Mouse (Mus musculus) layer of hippocampus, adult 18-20 months (tissue): Measurements from ENCODE around the gene Tmem130. TPM values are rescaled to one million over a fixed set of nuclear protein-coding genes. Genes with fewer than 3 reads are reported as not detected.

Experiments
- DNase-seq, 2 experiments: peaks; one replicate each; pipeline ENCODE4 v3.0.0; 2022; ENCODE audit warnings: low spot score in 2 of 2
- total RNA-seq, 2 experiments: library from RNA; stranded (reverse); gene quantifications; 2 replicates each; pipeline ENCODE4 v1.2.3; 2021

Gene Tmem130
- total RNA-seq, 2 experiments from 2014 or later = 138 to 156 TPM

DNA sequence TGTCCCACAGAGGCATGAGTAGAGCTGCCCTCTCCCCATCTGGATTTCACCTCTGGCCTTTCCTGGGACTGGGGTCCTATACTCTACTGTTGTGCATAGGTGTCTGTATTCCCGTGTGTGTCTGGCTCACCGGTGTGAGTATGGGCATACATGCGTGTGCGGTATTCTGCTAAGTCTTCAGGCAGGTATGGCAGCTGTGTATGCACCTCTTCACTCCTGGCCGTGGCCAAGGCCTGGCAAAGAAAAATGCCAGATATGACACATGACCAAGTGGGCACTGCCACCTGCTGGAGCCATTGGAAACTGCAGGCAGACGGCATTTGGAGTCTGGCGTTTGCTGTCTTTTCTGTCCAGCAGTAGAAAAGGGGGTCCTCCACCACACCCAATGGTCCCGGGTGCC is 26.7 kb downstream of the Tmem130 start:
- DNase-seq = peak; percentile 56 to 84

DNA sequence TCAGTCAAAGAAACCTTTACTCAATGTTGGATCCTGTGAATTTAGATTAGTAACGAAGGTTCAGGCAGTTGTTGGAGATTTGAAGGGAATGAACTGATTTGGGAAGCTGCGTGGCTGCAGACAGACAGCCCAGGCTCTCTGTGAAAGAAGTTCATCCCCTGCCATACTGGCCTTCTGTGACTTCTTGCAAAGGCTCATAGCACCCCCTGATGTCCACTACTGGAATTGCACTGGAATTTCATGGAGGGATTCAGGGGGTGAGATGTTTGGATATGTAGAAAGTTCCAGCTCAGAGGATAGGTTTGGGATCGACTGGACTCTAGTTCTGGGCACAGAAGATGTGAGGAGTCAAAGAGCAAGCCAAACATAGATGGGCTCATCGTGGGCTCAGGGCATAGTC is 27.7 kb downstream of the Tmem130 start:
- DNase-seq = peak; percentile 59 to 79

DNA sequence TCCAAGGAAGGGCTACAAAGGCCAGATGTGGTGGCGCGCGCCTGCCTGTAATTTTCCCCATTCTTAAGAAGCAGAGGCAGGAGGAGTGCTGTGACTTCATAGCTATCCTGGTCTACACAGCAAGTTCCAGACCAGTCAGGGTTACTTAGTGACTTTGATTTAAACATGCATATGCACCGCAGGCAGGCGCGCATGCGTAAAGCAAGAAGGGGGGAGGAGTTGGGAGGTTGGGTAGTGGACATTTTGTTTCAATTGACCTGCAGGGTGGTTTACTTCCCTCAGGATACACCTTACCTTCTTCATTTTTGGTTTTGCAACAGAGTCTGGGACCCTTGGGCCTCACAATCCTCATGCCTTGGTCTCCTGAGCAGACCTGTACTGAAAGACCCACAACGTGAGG is 32.4 kb downstream of the Tmem130 start:
- no peak for DNase-seq

DNA sequence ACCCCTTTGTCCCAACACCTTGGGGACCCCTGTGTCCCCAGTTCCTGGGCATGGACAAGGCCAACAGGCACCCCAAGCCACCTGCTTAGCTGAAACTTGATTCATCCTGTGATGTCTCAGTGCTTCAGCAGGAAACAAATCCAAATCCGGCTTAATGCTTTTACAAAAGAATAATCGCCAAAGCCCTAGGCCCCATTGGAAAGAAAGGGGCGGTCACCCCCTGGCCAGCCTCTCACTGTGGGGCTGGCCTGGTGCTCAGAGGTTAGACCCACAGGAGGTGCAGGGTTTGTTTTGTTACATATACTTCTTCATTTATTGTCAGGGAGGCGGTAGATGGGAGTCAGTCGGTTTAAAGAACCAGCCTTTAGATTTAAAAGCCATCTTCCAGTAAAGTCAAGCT is 33.4 kb downstream of the Tmem130 start:
- no peak for DNase-seq

DNA sequence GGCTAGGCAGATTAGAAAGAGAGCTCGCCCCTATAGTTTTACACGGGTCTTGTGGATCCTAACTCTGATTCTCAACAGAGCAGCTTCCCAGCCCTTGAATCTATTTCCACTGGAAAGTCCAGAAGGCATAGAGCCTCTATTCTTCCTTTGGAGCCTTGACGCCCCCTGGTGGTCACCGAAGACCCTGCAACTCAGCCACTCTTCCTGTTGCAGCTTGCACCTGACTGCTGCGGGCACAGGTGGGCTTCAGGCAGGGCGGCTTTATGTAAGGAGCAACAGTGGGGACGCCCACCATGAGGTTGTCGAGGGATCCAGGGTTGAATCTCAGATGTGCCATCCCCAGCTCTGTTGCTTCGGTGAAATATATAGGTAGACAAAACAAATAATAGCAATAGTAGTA is 34.5 kb downstream of the Tmem130 start:
- DNase-seq = peak; percentile 58 to 83

DNA sequence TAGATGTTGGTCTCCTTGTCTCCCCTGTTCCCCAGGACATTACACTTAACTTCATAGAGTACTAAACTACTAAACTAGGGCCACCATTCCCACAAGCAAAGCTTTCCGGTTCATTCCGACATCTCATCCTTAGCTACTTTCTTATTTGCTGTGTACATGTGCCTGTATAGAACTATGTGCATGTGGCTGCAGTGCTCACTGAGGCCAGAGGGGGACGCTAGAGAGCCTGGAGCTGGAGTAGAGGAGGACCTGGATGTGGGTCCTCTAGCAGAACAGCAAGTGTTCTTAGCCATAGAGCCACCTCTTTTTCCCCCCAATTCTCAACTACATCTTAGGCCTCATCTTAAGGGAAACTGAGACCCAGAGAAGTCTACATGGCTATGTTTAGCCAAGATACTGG is 36.1 kb downstream of the Tmem130 start:
- DNase-seq = no peak

DNA sequence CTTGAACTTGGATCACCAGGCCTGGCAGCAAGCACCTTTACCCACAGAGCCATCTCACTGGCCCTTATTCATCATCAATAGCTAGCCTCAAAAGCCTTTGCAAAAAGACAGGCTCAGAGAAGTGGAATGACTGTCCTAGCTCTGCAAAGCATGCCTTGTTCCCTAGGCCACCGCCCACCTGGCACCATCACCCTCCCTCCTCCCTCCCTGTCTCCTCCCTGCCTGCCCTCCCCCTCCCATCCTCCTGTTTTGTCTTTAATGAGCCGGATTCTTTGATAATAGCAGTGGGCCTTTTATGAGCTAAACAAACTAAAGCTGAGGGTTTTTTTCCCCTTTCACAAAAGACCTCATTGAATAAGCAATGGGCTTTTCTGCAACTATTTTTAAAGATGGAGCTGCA is 36.7 kb downstream of the Tmem130 start:
- no peak for DNase-seq

DNA sequence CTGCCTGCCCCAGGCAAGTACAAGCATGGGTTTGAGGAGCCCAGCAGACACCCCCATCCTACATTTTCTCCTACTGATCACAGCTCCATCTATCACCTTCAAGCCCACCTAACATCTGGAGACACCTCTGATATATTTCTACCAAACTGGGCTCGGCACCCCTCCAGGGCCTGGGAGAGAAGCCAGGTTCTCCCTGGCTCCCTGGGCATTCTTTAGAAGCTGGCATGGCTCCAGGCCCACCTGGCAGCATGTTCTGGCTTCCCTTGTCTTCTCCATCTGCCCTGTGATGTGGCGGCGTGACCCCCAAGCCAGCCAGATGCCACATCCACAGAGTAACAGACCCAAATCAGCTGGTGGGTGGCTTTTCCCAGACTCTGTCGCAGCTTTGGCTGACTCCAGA is 41.3 kb downstream of the Tmem130 start:
- no peak for DNase-seq

DNA sequence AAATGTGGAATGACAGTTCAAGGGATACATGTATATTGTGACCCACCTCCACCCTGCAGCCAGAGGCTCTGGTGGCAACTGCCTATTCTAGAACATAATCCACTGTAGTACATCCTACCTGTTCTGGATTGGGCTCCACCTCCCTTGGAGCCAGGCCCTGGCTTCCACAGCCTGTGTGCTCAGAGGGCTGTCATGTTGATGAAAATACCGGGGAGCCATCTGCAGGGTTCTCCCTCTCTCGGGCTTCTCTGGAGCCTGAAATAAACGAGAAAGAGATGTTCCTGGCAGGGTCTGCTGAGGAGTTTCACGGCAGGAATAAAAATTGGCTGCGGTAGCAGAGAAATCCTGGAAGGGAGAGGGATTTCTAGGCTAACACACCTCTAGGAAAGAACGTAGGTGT is 41.8 kb downstream of the Tmem130 start:
- peak in 1 of 2 experiments; percentile 57 for DNase-seq

DNA sequence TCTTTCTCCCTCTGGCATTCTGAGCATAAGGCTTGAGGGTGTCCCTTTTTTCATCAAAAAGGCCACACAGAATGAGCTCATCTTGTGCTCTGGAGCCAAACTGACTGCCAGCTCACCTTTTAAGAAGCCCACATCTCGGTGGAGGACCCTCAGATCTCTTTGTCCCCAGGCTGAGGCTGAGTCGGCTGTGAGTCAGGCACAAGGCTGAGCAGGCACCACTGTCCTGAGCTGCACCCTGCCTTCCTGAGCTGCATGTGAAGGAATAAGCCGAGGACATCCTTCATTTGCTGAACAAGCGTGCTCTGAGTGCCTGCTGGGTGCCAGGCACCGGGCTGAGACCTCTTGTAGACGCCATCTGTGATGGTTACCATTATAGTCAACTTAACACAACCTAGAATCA is 44.4 kb downstream of the Tmem130 start:
- no peak for DNase-seq

DNA sequence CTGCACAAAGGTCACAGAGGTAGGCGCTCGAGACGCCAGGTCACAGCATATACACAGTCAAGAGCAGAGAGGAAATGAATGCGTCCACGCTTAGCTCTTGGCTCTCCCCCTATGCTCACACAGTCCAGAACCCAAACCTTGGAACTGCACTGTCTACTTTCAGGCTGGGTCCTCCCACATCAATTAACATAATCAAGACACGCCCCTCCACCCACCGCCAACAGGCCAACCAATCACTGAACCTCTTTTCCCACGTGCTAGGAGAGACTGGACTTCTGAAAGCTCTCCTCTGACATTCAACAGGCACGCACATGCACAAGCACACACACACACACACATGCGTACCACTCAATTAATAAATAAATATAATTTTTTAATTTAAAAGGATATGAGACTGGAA is 48.2 kb downstream of the Tmem130 start:
- DNase-seq = no peak

DNA sequence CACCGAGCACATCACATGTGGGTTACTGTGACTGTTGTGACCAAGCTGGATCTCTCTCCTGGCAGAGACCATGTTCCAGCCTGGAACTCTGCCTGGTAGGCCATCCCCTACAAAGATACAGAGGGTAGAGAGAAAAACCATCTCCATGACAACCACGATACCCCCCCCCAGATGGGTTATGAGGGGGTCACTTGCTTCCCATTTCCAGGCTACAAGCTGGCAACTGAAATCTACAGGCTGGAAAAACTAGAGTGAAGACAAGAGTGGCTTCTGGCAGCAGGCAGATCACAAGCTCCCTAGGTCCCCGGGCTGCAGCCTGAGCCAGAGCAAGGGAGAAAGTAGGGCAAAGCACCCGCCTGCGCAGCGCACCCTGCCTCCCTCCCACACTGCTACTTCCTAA is 54.0 kb downstream of the Tmem130 start:
- DNase-seq = peak in 1 of 2 experiments; percentile 30

DNA sequence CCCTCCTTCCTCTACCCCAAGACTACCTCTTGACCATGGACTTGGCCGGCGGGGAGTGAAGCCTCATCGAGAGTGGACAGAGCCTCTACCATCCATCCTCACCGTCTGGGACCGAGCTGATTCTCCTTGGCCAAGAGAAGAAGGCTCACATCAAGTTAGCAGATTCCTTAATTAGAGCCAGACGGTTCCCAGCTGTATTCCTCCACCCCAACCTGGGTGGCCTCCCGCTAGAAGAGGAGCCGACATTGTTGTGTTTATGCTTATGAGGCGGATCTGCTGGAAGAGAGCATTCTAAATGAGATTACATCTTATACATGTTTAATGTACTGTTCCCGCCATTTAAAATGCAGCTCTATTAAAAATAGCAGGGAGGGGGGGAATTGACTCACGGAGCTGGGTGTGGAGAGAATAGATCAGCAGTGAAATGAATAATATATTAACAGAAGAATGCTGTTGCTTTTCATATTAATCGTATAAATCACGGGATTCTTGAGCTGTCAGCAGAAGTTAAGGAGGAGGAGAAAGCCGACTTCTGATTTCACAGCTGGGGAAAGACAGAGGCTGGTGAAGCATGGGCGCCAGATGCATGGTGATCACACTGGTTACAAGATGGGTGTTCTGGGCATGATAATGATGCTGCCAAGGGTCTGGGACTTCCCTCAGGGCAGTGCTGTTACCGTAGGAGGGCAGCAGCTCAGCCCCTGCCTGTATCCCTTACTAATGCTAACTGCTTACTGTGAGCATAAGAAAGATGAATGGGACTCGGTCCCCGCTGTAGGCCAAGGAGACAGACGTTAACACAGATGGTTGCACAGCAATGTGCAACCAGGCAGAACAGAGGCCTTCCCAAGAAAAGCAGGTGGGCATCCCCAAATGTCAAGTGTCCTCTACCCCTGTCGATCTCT is 57.9 kb downstream of the Tmem130 start:
- peak; percentile 28 to 56 for DNase-seq

DNA sequence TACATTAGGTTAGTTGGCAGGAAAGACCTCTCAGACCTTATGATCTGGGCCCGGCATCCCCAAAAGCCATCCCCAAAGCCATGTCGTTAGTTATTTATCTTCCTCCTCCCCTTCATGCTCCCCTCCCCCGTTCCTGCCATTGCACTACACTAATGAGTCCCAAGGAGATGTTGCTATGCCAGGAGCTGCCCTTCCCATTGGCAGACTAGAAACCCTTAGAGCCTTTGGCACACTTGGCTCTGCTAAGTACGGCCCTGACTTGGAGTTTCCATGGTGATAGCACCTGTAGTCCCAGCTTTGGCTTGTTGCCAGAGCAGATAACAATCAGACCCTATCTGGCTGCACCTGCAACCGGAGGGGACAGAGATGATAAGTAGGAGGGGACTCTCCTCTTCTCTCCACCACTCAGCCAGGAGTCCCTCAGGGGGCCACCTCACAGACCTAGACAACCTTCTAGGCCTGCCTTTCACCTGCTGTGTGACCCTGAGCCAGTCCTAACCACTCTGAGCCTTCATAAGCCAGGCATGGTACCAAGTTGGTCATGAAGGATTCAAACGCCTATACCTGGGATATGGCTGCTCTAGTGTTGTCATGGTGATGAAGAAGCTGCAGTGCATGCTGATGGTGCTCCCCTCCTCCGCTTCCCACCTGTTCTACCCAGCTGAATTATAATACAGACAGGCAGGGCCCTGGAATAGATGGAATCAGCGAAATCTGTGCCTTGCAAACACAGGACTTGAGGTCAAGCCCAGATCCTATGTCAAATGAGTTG is 66.1 kb downstream of the Tmem130 start:
- no peak for DNase-seq

DNA sequence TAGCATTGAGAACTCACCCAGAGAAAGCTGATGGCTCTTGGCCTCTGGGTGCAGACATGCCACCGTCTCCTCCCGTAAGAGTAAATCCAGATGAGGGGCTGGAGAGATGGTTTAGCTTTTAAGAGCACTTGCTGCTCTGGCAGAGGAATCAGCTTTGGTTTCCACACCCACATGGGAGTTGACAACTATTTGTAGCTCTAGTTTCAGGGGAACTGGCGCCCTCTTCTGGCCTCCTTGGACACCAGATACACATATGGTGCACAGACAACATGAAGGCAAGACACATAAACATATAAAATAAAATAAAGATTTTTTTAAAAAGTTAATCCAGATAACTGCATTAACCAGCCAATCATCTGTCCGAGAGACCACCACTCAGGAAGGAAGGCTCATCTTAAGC is 67.5 kb downstream of the Tmem130 start:
- DNase-seq = no peak

DNA sequence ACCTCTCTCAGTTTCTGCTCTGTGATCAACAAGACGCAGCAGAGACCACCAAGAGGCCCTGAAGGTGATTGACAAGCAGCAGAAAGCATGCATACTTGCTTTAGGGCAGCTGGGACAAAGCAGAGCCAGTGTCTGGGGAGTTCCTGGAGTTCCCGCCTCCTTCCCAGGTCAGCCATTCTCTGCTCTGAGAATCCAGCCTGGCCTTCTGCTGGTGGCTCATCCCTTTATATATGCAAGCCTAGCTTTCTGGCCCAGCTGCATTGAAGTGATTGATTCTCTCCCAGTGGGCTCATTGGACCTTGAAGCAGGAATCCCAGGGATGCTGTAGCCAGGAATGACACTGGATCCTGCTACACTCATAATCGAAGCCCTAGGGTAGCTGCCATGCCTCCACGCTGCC is 70.2 kb downstream of the Tmem130 start:
- DNase-seq = no peak

DNA sequence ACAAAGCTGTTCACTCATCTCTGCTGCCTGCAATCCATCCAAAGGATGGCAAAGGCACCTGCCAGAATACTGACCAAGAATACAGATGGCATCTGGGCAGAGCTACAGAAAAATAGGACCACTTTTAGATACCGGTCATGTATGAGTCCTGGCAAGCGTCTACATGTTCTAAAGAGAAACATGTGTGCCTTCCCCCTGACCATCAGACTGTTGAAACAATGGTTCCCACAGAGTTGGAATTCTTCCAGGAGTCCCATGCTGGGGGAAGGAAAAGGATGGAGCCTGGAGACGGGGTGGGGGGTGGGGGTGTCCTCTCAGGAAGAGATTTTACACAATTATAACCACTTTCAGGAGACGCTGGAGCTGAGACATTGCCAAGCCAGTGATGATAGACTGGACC is 73.2 kb downstream of the Tmem130 start:
- DNase-seq = no peak

Other genes starting within 250 kb of the Tmem130 start
- 10 to 100 TPM; 40.4 to 46.3 TPM for gene Nptx2, start 215.9 kb downstream of the Tmem130 start, total RNA-seq
- gene Trrap, start 5.9 kb upstream of the Tmem130 start, total RNA-seq = 100 to 1,000 TPM; 156 TPM
- 10 to 100 TPM; 29.4 to 32.2 TPM for gene Smurf1, start 204.0 kb upstream of the Tmem130 start, total RNA-seq